ENCODE assay signal across 8 mouse cellular contexts in the genomic region with DNA sequence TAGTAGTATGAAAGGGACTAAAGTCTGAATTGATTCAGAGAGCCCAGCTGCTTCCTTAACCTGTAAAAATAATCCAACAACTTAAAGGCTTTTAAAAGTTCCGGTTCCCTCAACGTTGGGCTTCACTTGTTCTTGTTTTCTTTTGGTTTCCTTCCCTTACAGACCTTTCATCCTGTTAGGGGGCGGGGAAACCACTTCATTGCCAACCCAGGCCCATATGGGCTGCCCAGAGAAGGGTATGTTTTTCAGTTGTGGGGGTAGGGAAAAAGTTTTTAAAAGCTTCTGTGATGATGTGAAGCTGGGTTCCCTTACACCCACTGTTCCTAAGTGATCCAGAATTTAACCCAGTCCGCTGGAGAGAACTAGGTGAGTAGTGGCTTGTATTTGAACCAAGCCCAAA. TPM values are rescaled to one million over a fixed set of nuclear protein-coding genes. Genes with fewer than 3 reads are reported as not detected.
DNase-seq lines count a peak whose midpoint lies in the region; ATAC-seq lines count a peak whose summit lies in the region.

No protein-coding gene starts in this region.

- H3K4me3 ChIP-seq in kidney, embryonic 16.5 days (ENCODE audit: low read length): peak overlapping the region; percentile 95
- peak overlapping the region; percentile 90 for H3K4me3 ChIP-seq in hindbrain, embryonic 15.5 days
- H3K4me3 ChIP-seq in midbrain, embryonic 12.5 days: peak overlapping the region; percentile 90

- H3K36me3 ChIP-seq in kidney, embryonic 16.5 days (ENCODE audit: insufficient read depth, low read length): no peaks in the 10 kb centered on the region
- no peaks in the 10 kb centered on the region for H3K36me3 ChIP-seq in hindbrain, embryonic 15.5 days
- peaks cover 9% of the 10 kb centered on the region; the same call in 1 of the 2 replicates for H3K36me3 ChIP-seq in midbrain, embryonic 12.5 days

- H3K4me2 ChIP-seq in kidney, embryonic 16.5 days (replicated peaks; ENCODE audit: low read depth, low read length): peak overlapping the region; percentile 91
- H3K4me2 ChIP-seq in hindbrain, embryonic 15.5 days: peak overlapping the region; percentile 97
- peak overlapping the region; percentile 91 for H3K4me2 ChIP-seq in midbrain, embryonic 12.5 days (replicated peaks)

- H3K27ac ChIP-seq in kidney, embryonic 16.5 days (ENCODE audit: low read length): peak overlapping the region; percentile 91
- H3K27ac ChIP-seq in hindbrain, embryonic 15.5 days (replicated peaks): peak overlapping the region; percentile 89; the same call in 1 of the 2 replicates
- H3K27ac ChIP-seq in midbrain, embryonic 12.5 days (replicated peaks): peak overlapping the region; percentile 84; the same call in 1 of the 2 replicates

- H3K4me1 ChIP-seq in kidney, embryonic 16.5 days (ENCODE audit: insufficient read depth, low read length): peaks cover 32% of the 10 kb centered on the region
- peaks cover 30% of the 10 kb centered on the region for H3K4me1 ChIP-seq in hindbrain, embryonic 15.5 days (replicated peaks)
- peaks cover 33% of the 10 kb centered on the region for H3K4me1 ChIP-seq in midbrain, embryonic 12.5 days

- H3K9me3 ChIP-seq in kidney, embryonic 16.5 days (ENCODE audit: low read length): no peaks in the 10 kb centered on the region
- no peaks in the 10 kb centered on the region for H3K9me3 ChIP-seq in hindbrain, embryonic 15.5 days
- no peaks in the 10 kb centered on the region for H3K9me3 ChIP-seq in midbrain, embryonic 12.5 days

- WGBS in kidney, embryonic 16.5 days: 6% methylated on average over 4 of the region's 4 CpGs
- WGBS in hindbrain, embryonic 15.5 days: 14% methylated on average over 4 of the region's 4 CpGs
- WGBS in midbrain, embryonic 12.5 days: 14% methylated on average over 4 of the region's 4 CpGs

- no peak for DNase-seq in kidney, adult 18-20 months
- DNase-seq in embryo, embryonic 10.5 days (ENCODE audit: low spot score): peak; percentile 60
- DNase-seq in thymus, postnatal 4 days: peak; percentile 59
- DNase-seq in left cerebral cortex, postnatal 10 days (ENCODE audit: extremely low spot score in 1 of 2, low spot score in 2 of 2): no peak
- no peak for DNase-seq in kidney, postnatal 10 days

- intact Hi-C loops in left cerebral cortex, postnatal 10 days (cut with DNase I): loop anchor here (5.0 kb wide), 1 partner anchor 116 kb away; no protein-coding TSS in a partner anchor

- peak; percentile 0; the same call in 1 of the 2 replicates for ATAC-seq in kidney, embryonic 16.5 days (ENCODE audit: low FRiP score, low TSS enrichment)
- no peak for ATAC-seq in hindbrain, embryonic 15.5 days (ENCODE audit: low FRiP score, low read depth)
- no peak for ATAC-seq in midbrain, embryonic 12.5 days (ENCODE audit: low FRiP score, low read depth)

- peak overlapping the region; percentile 99 for H3K9ac ChIP-seq in kidney, embryonic 16.5 days (replicated peaks; ENCODE audit: low read length)
- H3K9ac ChIP-seq in hindbrain, embryonic 15.5 days: peak overlapping the region; percentile 87; the same call in 1 of the 2 replicates
- peak overlapping the region; percentile 96 for H3K9ac ChIP-seq in midbrain, embryonic 12.5 days (replicated peaks)

- no peaks in the 10 kb centered on the region for H3K27me3 ChIP-seq in kidney, embryonic 16.5 days (ENCODE audit: insufficient read depth, low read length)
- no peaks in the 10 kb centered on the region for H3K27me3 ChIP-seq in hindbrain, embryonic 15.5 days
- H3K27me3 ChIP-seq in midbrain, embryonic 12.5 days: no peaks in the 10 kb centered on the region

RNA-seq across cellular contexts. Expression of a gene that starts 1.0 kb away (rescaled TPM):
- 35.1 and 40.5 TPM in 2 replicates for polyA plus RNA-seq in kidney, embryonic 16.5 days (2015; fragmentation: Nextera tagmentation; extraction: Ambion mirVana)
- polyA plus RNA-seq in hindbrain, embryonic 15.5 days (2015; fragmentation: Nextera tagmentation; extraction: Ambion mirVana): 27.1 and 30.5 TPM in 2 replicates
- 35.9 and 37.3 TPM in 2 replicates for polyA plus RNA-seq in midbrain, embryonic 12.5 days (2016; fragmentation: Nextera tagmentation; extraction: Ambion mirVana)
- total RNA-seq in left cerebral cortex, postnatal 10 days (2021): 10 to 100 TPM; 32.0 to 32.7 TPM

RNA-seq across cellular contexts. Expression of a gene that starts 47.0 kb away (rescaled TPM):
- 261 and 265 TPM in 2 replicates for polyA plus RNA-seq in kidney, embryonic 16.5 days (2015; fragmentation: Nextera tagmentation; extraction: Ambion mirVana)
- polyA plus RNA-seq in hindbrain, embryonic 15.5 days (2015; fragmentation: Nextera tagmentation; extraction: Ambion mirVana): 291 and 306 TPM in 2 replicates
- polyA plus RNA-seq in midbrain, embryonic 12.5 days (2016; fragmentation: Nextera tagmentation; extraction: Ambion mirVana): 269 and 275 TPM in 2 replicates
- total RNA-seq in left cerebral cortex, postnatal 10 days (2021): 100 to 1,000 TPM; 223 to 228 TPM

Comparison
In these comparisons a context has a peak if more than half of its experiments do, and no peak if none do; other contexts are left out.
1. DNase-seq: peak in embryo, embryonic 10.5 days (single experiment) and thymus, postnatal 4 days (single experiment); none in kidney, adult 18-20 months (single experiment), left cerebral cortex, postnatal 10 days (0 of 2) and kidney, postnatal 10 days (single experiment).
2. Peak in every context shown above with its lines, with median percentiles within 50 percentile points of each other: H3K27ac ChIP-seq, H3K4me2 ChIP-seq, H3K4me3 ChIP-seq and H3K9ac ChIP-seq.